Mouse (Mus musculus): ENCODE data around the gene Bcar1. TPM values are rescaled to one million over a fixed set of nuclear protein-coding genes. Genes with fewer than 3 reads are reported as not detected.
A peak's percentile ranks its signal among the peaks of the same experiment; 100 is the strongest.

Bcar1 gene
- polyA plus RNA-seq, 2 experiments, result 4.3 to 5.6 TPM

- Histone ChIP-seq H3K36me3 (replicated peaks; ENCODE audit: control insufficient read depth, insufficient read depth, low read depth) (no peaks in the 10 kb centered on the region), H3K4me3 (ENCODE audit: insufficient read depth in 1 of 2, low read depth in 2 of 2, low read length in 2 of 2) (no peak overlapping the region), H3K9ac (replicated peaks) (no peak overlapping the region), H3K9me3 (ENCODE audit: control insufficient read depth, low read length) (no peaks in the 10 kb centered on the region), H3K27me3 (ENCODE audit: control insufficient read depth, insufficient read depth, low read length) (no peaks in the 10 kb centered on the region), H3K27ac (no peak overlapping the region), H3K4me1 (replicated peaks; ENCODE audit: control insufficient read depth in 2 of 2, insufficient read depth in 2 of 2, low read length in 1 of 2) (peaks cover 0 to 9% of the 10 kb centered on the region in 2 experiments; a peak in 3 of 4 replicates), H3K4me2 (ENCODE audit: low read depth) (no peak overlapping the region)
- TF ChIP-seq EP300 (IDR thresholded peaks at IDR 0.05; ENCODE audit: low read depth) (no peak), CTCF (IDR thresholded peaks at IDR 0.05; ENCODE audit: low read depth) (no peak)
- 0 out of 2 replicates have a peak, but pooled peaks have one; percentile 19 for ATAC-seq (ENCODE audit: insufficient read depth)
- DNase-seq (ENCODE audit: low read depth in 3 of 3, low spot score in 3 of 3), result peak in 1 of 3 experiments; percentile 17
- 52% methylated on average over 6 of the region's 6 CpGs for WGBS (ENCODE audit: insufficient replicate concordance)
These were observed 35.3 kb downstream of the Bcar1 start for GRCm38 (mm10) chr8:111708265-111708664.

GRCm38 (mm10) chr8:111705699-111706098, 37.9 kb downstream of the Bcar1 start:
- no peak overlapping the region for H3K27ac ChIP-seq
- WGBS (ENCODE audit: insufficient replicate concordance), result 53% methylated on average over 5 of the region's 5 CpGs
- no peaks in the 10 kb centered on the region for H3K36me3 ChIP-seq (replicated peaks; ENCODE audit: control insufficient read depth, insufficient read depth, low read depth)
- TF ChIP-seq CTCF (IDR thresholded peaks at IDR 0.05; ENCODE audit: low read depth) (no peak), EP300 (IDR thresholded peaks at IDR 0.05; ENCODE audit: low read depth) (no peak)
- H3K4me1 ChIP-seq (replicated peaks; ENCODE audit: control insufficient read depth in 2 of 2, insufficient read depth in 2 of 2, low read length in 1 of 2), result peaks cover 0 to 9% of the 10 kb centered on the region in 2 experiments; a peak in 3 of 4 replicates
- no peak overlapping the region for H3K4me3 ChIP-seq (ENCODE audit: insufficient read depth in 1 of 2, low read depth in 2 of 2, low read length in 2 of 2)
- H3K9me3 ChIP-seq (ENCODE audit: control insufficient read depth, low read length), result no peaks in the 10 kb centered on the region
- no peaks in the 10 kb centered on the region for H3K27me3 ChIP-seq (ENCODE audit: control insufficient read depth, insufficient read depth, low read length)
- ATAC-seq (ENCODE audit: insufficient read depth) (no peak), DNase-seq (ENCODE audit: low read depth in 3 of 3, low spot score in 3 of 3) (no peak)
- H3K9ac ChIP-seq (replicated peaks), result no peak overlapping the region
- H3K4me2 ChIP-seq (ENCODE audit: low read depth), result no peak overlapping the region

GRCm38 (mm10) chr8:111705222-111705621, 38.4 kb downstream of the Bcar1 start:
- H3K4me1 ChIP-seq (replicated peaks; ENCODE audit: control insufficient read depth in 2 of 2, insufficient read depth in 2 of 2, low read length in 1 of 2), result peaks cover 0 to 9% of the 10 kb centered on the region in 2 experiments; a peak in 3 of 4 replicates
- no peak overlapping the region for H3K27ac ChIP-seq
- 26% methylated on average over 3 of the region's 3 CpGs for WGBS (ENCODE audit: insufficient replicate concordance)
- ATAC-seq (ENCODE audit: insufficient read depth) (peak; percentile 57), DNase-seq (ENCODE audit: low read depth in 3 of 3, low spot score in 3 of 3) (no peak)
- no peaks in the 10 kb centered on the region for H3K9me3 ChIP-seq (ENCODE audit: control insufficient read depth, low read length)
- H3K4me2 ChIP-seq (ENCODE audit: low read depth), result no peak overlapping the region
- TF ChIP-seq CTCF (IDR thresholded peaks at IDR 0.05; ENCODE audit: low read depth) (no peak), EP300 (IDR thresholded peaks at IDR 0.05; ENCODE audit: low read depth) (no peak)
- no peaks in the 10 kb centered on the region for H3K27me3 ChIP-seq (ENCODE audit: control insufficient read depth, insufficient read depth, low read length)
- H3K36me3 ChIP-seq (replicated peaks; ENCODE audit: control insufficient read depth, insufficient read depth, low read depth), result no peaks in the 10 kb centered on the region
- H3K4me3 ChIP-seq (ENCODE audit: insufficient read depth in 1 of 2, low read depth in 2 of 2, low read length in 2 of 2), result no peak overlapping the region
- no peak overlapping the region for H3K9ac ChIP-seq (replicated peaks)

GRCm38 (mm10) chr8:111704585-111704984, 39.0 kb downstream of the Bcar1 start:
- TF ChIP-seq EP300 (IDR thresholded peaks at IDR 0.05; ENCODE audit: low read depth), result no peak
- no peak for TF ChIP-seq CTCF (IDR thresholded peaks at IDR 0.05; ENCODE audit: low read depth)
- no peak overlapping the region for H3K4me2 ChIP-seq (ENCODE audit: low read depth)
- ATAC-seq (ENCODE audit: insufficient read depth) (no peak), DNase-seq (ENCODE audit: low read depth in 3 of 3, low spot score in 3 of 3) (no peak)
- H3K4me3 ChIP-seq (ENCODE audit: insufficient read depth in 1 of 2, low read depth in 2 of 2, low read length in 2 of 2), result no peak overlapping the region
- no peak overlapping the region for H3K9ac ChIP-seq (replicated peaks)
- no peaks in the 10 kb centered on the region for H3K36me3 ChIP-seq (replicated peaks; ENCODE audit: control insufficient read depth, insufficient read depth, low read depth)
- WGBS (ENCODE audit: insufficient replicate concordance), result 68% methylated on average over 12 of the region's 12 CpGs
- H3K27me3 ChIP-seq (ENCODE audit: control insufficient read depth, insufficient read depth, low read length), result no peaks in the 10 kb centered on the region
- H3K9me3 ChIP-seq (ENCODE audit: control insufficient read depth, low read length), result no peaks in the 10 kb centered on the region
- H3K27ac ChIP-seq, result no peak overlapping the region
- H3K4me1 ChIP-seq (replicated peaks; ENCODE audit: control insufficient read depth in 2 of 2, insufficient read depth in 2 of 2, low read length in 1 of 2), result peaks cover 0 to 9% of the 10 kb centered on the region in 2 experiments; a peak in 3 of 4 replicates

- Histone ChIP-seq H3K9ac (replicated peaks) (no peak overlapping the region), H3K27ac (no peak overlapping the region), H3K4me2 (ENCODE audit: low read depth) (no peak overlapping the region), H3K4me3 (ENCODE audit: insufficient read depth in 1 of 2, low read depth in 2 of 2, low read length in 2 of 2) (no peak overlapping the region), H3K4me1 (replicated peaks; ENCODE audit: control insufficient read depth in 2 of 2, insufficient read depth in 2 of 2, low read length in 1 of 2) (peaks cover 0 to 6% of the 10 kb centered on the region in 2 experiments; a peak in 3 of 4 replicates), H3K9me3 (ENCODE audit: control insufficient read depth, low read length) (no peaks in the 10 kb centered on the region), H3K27me3 (ENCODE audit: control insufficient read depth, insufficient read depth, low read length) (no peaks in the 10 kb centered on the region), H3K36me3 (replicated peaks; ENCODE audit: control insufficient read depth, insufficient read depth, low read depth) (no peaks in the 10 kb centered on the region)
- DNase-seq (ENCODE audit: low read depth in 3 of 3, low spot score in 3 of 3), result no peak
- TF ChIP-seq CTCF (IDR thresholded peaks at IDR 0.05; ENCODE audit: low read depth) (no peak), EP300 (IDR thresholded peaks at IDR 0.05; ENCODE audit: low read depth) (no peak)
- ATAC-seq (ENCODE audit: insufficient read depth), result no peak
- WGBS (ENCODE audit: insufficient replicate concordance), result 56% methylated on average over 9 of the region's 9 CpGs
These were observed 42.2 kb downstream of the Bcar1 start for GRCm38 (mm10) chr8:111701380-111701779.
